30 mouse cellular contexts compared by ENCODE assay signal in the genomic region with DNA sequence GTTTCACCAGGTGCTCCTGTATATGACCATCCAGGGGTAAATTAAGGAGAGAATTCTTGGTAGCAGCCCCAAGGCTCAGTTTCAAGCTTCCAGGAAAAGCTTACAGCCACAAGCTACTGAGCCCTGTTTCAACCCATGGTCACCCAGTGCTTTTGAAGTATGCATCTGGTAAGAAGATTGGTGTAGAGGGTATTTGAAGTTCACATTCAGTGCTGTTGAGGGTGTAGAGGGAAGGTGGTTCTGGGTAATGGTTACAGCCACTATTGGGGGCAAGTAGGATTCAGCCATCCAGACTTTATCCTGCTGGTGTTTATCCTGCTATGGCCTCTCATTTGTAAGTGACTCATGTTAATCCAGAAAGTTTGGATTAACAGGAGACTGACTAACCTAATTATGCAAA. TPM values are rescaled to one million over a fixed set of nuclear protein-coding genes. Genes with fewer than 3 reads are reported as not detected.
DNase-seq lines count a peak whose midpoint lies in the region; ATAC-seq and TF ChIP-seq lines count a peak whose summit lies in the region.
"Had no signal": no experiment of that assay in that cellular context is flagged by ENCODE, and none has a peak within 500 bp of the region (broad histone marks: within the 10 kb centered on the region; RNA-seq: fewer than 3 reads in every experiment).

No protein-coding gene starts in this region.

- no peak for TF ChIP-seq EP300 in heart, adult 2 months (IDR thresholded peaks at IDR 0.05; ENCODE audit: insufficient read depth, low read depth, low read length)

- ATAC-seq in heart, embryonic 11.5 days (replicated peaks; ENCODE audit: insufficient number of reproducible peaks, low FRiP score, low TSS enrichment), result no peak
- no peak for ATAC-seq in hindbrain, embryonic 11.5 days (ENCODE audit: low FRiP score)
- ATAC-seq in hindbrain, embryonic 12.5 days (ENCODE audit: low FRiP score), result no peak
- no peak for ATAC-seq in limb, embryonic 13.5 days (ENCODE audit: low FRiP score, low read depth)
- ATAC-seq: CD4-positive, CD25-positive, alpha-beta regulatory T cell, adult 4 months; forebrain, embryonic 15.5 days; intestine, postnatal 0 days; liver, postnatal 0 days; midbrain, embryonic 13.5 days had no signal

- H3K36me3 ChIP-seq in heart, embryonic 11.5 days (ENCODE audit: control insufficient read depth, insufficient read depth, low read length), result no peaks in the 10 kb centered on the region
- H3K36me3 ChIP-seq in heart, adult 2 months (ENCODE audit: control insufficient read depth, insufficient read depth, low read length), result no peaks in the 10 kb centered on the region
- H3K36me3 ChIP-seq in hindbrain, embryonic 11.5 days (ENCODE audit: control insufficient read depth, insufficient read depth, low read length), result no peaks in the 10 kb centered on the region
- no peaks in the 10 kb centered on the region for H3K36me3 ChIP-seq in hindbrain, embryonic 12.5 days
- no peaks in the 10 kb centered on the region for H3K36me3 ChIP-seq in limb, embryonic 13.5 days
- H3K36me3 ChIP-seq: embryonic facial prominence, embryonic 10.5 days; forebrain, embryonic 15.5 days; hindbrain, embryonic 10.5 days; midbrain, embryonic 13.5 days had no signal

- H3K4me1 ChIP-seq in heart, embryonic 11.5 days (ENCODE audit: control insufficient read depth, insufficient read depth, low read length), result peaks cover 11% of the 10 kb centered on the region; the same call in 1 of the 2 replicates
- H3K4me1 ChIP-seq in heart, adult 2 months (ENCODE audit: control insufficient read depth, insufficient read depth, low read length), result no peaks in the 10 kb centered on the region
- no peaks in the 10 kb centered on the region for H3K4me1 ChIP-seq in hindbrain, embryonic 11.5 days (replicated peaks; ENCODE audit: control insufficient read depth, insufficient read depth, low read length)
- no peaks in the 10 kb centered on the region for H3K4me1 ChIP-seq in hindbrain, embryonic 12.5 days
- peaks cover 30% of the 10 kb centered on the region for H3K4me1 ChIP-seq in limb, embryonic 13.5 days
- H3K4me1 ChIP-seq: embryonic facial prominence, embryonic 10.5 days; hindbrain, embryonic 10.5 days; midbrain, embryonic 13.5 days had no signal

- TF ChIP-seq POLR2A in heart, adult 2 months (IDR thresholded peaks at IDR 0.05; ENCODE audit: insufficient read depth, low read depth, low read length), result no peak

- peak overlapping the region; percentile 89; the same call in 1 of the 2 replicates for H3K9ac ChIP-seq in heart, embryonic 11.5 days (ENCODE audit: low read depth, low read length)
- no peak overlapping the region for H3K9ac ChIP-seq in heart, adult 2 months (ENCODE audit: low read depth, low read length)
- H3K9ac ChIP-seq in hindbrain, embryonic 11.5 days (ENCODE audit: low read depth, low read length), result no peak overlapping the region
- no peak overlapping the region for H3K9ac ChIP-seq in hindbrain, embryonic 12.5 days
- H3K9ac ChIP-seq in limb, embryonic 13.5 days, result peak overlapping the region; percentile 86
- H3K9ac ChIP-seq: forebrain, embryonic 15.5 days; liver, postnatal 0 days; midbrain, embryonic 13.5 days had no signal

- DNase-seq in heart, adult 2 months, result no peak
- DNase-seq in hindbrain, embryonic 11.5 days (ENCODE audit: low spot score), result peak; percentile 37
- peak; percentile 64 for DNase-seq in forelimb bud, embryonic 11.5 days (ENCODE audit: low read depth, low spot score)
- no peak for DNase-seq in left cerebral cortex, adult 18-20 months (ENCODE audit: low spot score in 2 of 2)
- DNase-seq: adrenal gland, postnatal 14 days; cerebellum, adult 9-10 months; gastrocnemius, postnatal 10 days; kidney, postnatal 25 days; layer of hippocampus, postnatal 36 days; liver, postnatal 0 days; thymus, adult 2 months; thymus, postnatal 4 days had no signal

- H3K4me3 ChIP-seq in heart, embryonic 11.5 days (ENCODE audit: low read depth, low read length), result no peak overlapping the region
- no peak overlapping the region for H3K4me3 ChIP-seq in heart, adult 2 months
- no peak overlapping the region for H3K4me3 ChIP-seq in hindbrain, embryonic 11.5 days (ENCODE audit: low read depth, low read length)
- no peak overlapping the region for H3K4me3 ChIP-seq in hindbrain, embryonic 12.5 days
- peak overlapping the region; percentile 51 for H3K4me3 ChIP-seq in limb, embryonic 13.5 days
- H3K4me3 ChIP-seq: embryonic facial prominence, embryonic 10.5 days; forebrain, embryonic 15.5 days; hindbrain, embryonic 10.5 days; midbrain, embryonic 13.5 days had no signal

- no peak for TF ChIP-seq CTCF in heart, adult 2 months (IDR thresholded peaks at IDR 0.05)

- H3K4me2 ChIP-seq in heart, embryonic 11.5 days, result peak overlapping the region; percentile 86
- no peak overlapping the region for H3K4me2 ChIP-seq in hindbrain, embryonic 11.5 days (replicated peaks; ENCODE audit: low read depth, low read length)
- H3K4me2 ChIP-seq in hindbrain, embryonic 12.5 days (replicated peaks), result no peak overlapping the region
- H3K4me2 ChIP-seq in limb, embryonic 13.5 days (replicated peaks), result peak overlapping the region; percentile 66
- H3K4me2 ChIP-seq: forebrain, embryonic 15.5 days; liver, embryonic 11.5 days; midbrain, embryonic 13.5 days had no signal

- no peaks in the 10 kb centered on the region for H3K9me3 ChIP-seq in heart, embryonic 11.5 days (replicated peaks; ENCODE audit: control insufficient read depth, low read length)
- H3K9me3 ChIP-seq in hindbrain, embryonic 11.5 days (ENCODE audit: control insufficient read depth, low read length), result no peaks in the 10 kb centered on the region
- 0 out of 2 replicates have a peak, but pooled peaks cover 5% of the 10 kb centered on the region for H3K9me3 ChIP-seq in hindbrain, embryonic 12.5 days (replicated peaks)
- peaks cover 6% of the 10 kb centered on the region; the same call in 1 of the 2 replicates for H3K9me3 ChIP-seq in limb, embryonic 13.5 days
- H3K9me3 ChIP-seq: embryonic facial prominence, embryonic 10.5 days; forebrain, embryonic 15.5 days; hindbrain, embryonic 10.5 days; midbrain, embryonic 13.5 days had no signal

- H3K79me2 ChIP-seq in heart, adult 2 months (replicated peaks; ENCODE audit: control insufficient read depth, insufficient read depth, low read length), result no peaks in the 10 kb centered on the region

- peaks cover 52% of the 10 kb centered on the region for H3K27me3 ChIP-seq in heart, embryonic 11.5 days (ENCODE audit: control insufficient read depth, insufficient read depth, low read length)
- peaks cover 11% of the 10 kb centered on the region for H3K27me3 ChIP-seq in heart, adult 2 months (ENCODE audit: control insufficient read depth, insufficient read depth, low read length)
- peaks cover 92% of the 10 kb centered on the region for H3K27me3 ChIP-seq in hindbrain, embryonic 11.5 days (ENCODE audit: control insufficient read depth, insufficient read depth, low read length)
- peaks cover 100% of the 10 kb centered on the region for H3K27me3 ChIP-seq in hindbrain, embryonic 12.5 days
- peaks cover 96% of the 10 kb centered on the region for H3K27me3 ChIP-seq in limb, embryonic 13.5 days

- H3K27ac ChIP-seq in heart, embryonic 11.5 days (ENCODE audit: low read depth, low read length), result peak overlapping the region; percentile 86; the same call in 1 of the 2 replicates
- no peak overlapping the region for H3K27ac ChIP-seq in heart, adult 2 months
- H3K27ac ChIP-seq in hindbrain, embryonic 11.5 days (ENCODE audit: low read depth, low read length), result no peak overlapping the region
- H3K27ac ChIP-seq in hindbrain, embryonic 12.5 days, result no peak overlapping the region
- H3K27ac ChIP-seq in limb, embryonic 13.5 days, result peak overlapping the region; percentile 94
- H3K27ac ChIP-seq: embryonic facial prominence, embryonic 10.5 days; forebrain, embryonic 15.5 days; hindbrain, embryonic 10.5 days; midbrain, embryonic 13.5 days had no signal

- intact Hi-C loops in heart, adult 2 months (cut with DNase I), result no loop called here

RNA-seq across cellular contexts. Expression of a gene that starts 26.0 kb away (rescaled TPM):
- polyA plus RNA-seq in heart, embryonic 11.5 days (2014; fragmentation: Nextera tagmentation; extraction: Ambion mirVana), result 40.1 and 41.1 TPM in 2 replicates
- total RNA-seq in heart, adult 2 months (2021), result 10 to 100 TPM; 22.6 to 36.9 TPM
- 26.5 and 27.0 TPM in 2 replicates for polyA plus RNA-seq in heart, adult 2 months (2012; rRNA removed)
- not detected in 2 replicates for polyA plus RNA-seq in hindbrain, embryonic 11.5 days (2014; fragmentation: Nextera tagmentation; extraction: Ambion mirVana)
- polyA plus RNA-seq in hindbrain, embryonic 12.5 days (2016; fragmentation: Nextera tagmentation; extraction: Ambion mirVana), result 0.09 and 0.13 TPM in 2 replicates
- polyA plus RNA-seq in limb, embryonic 13.5 days (2015; fragmentation: Nextera tagmentation; extraction: Ambion mirVana), result 34.8 and 51.5 TPM in 2 replicates
- total RNA-seq in left cerebral cortex, adult 18-20 months (2021), result not detected
- total RNA-seq: granulocyte monocyte progenitor cell, adult 5-6 weeks; layer of hippocampus, adult 8-10 months; layer of hippocampus, postnatal 36 days; left cerebral cortex, postnatal 14 days; megakaryocyte progenitor cell, adult 5-6 weeks; monocyte, adult 5-6 weeks; neutrophil, adult 5-6 weeks had no signal
- polyA plus RNA-seq: CD4-positive, CD25-positive, alpha-beta regulatory T cell, adult 4 months; forebrain, embryonic 15.5 days; hindbrain, embryonic 10.5 days; intestine, postnatal 0 days; kidney, embryonic 14.5 days; liver, postnatal 0 days; midbrain, embryonic 13.5 days; small intestine, adult 2 months had no signal

Comparison
In these comparisons a context has a peak if more than half of its experiments do, and no peak if none do; other contexts are left out.
1. H3K27ac ChIP-seq: peak in heart, embryonic 11.5 days (single experiment) and limb, embryonic 13.5 days (single experiment); none in heart, adult 2 months (single experiment), hindbrain, embryonic 11.5 days (single experiment) and hindbrain, embryonic 12.5 days (single experiment).
2. H3K9ac ChIP-seq: peak in heart, embryonic 11.5 days (single experiment) and limb, embryonic 13.5 days (single experiment); none in heart, adult 2 months (single experiment), hindbrain, embryonic 11.5 days (single experiment) and hindbrain, embryonic 12.5 days (single experiment).
3. H3K4me2 ChIP-seq: peak in heart, embryonic 11.5 days (single experiment) and limb, embryonic 13.5 days (single experiment); none in hindbrain, embryonic 11.5 days (single experiment) and hindbrain, embryonic 12.5 days (single experiment).
4. DNase-seq: peak in hindbrain, embryonic 11.5 days (single experiment) and forelimb bud, embryonic 11.5 days (single experiment); none in heart, adult 2 months (0 of 2) and left cerebral cortex, adult 18-20 months (0 of 2).
5. RNA of a gene that starts 26.0 kb away (polyA plus RNA-seq): 34.8 to 51.5 TPM in limb, embryonic 13.5 days, 40.1 to 41.1 TPM in heart, embryonic 11.5 days and 26.5 to 27.0 TPM in heart, adult 2 months; 0.09 to 0.13 TPM in hindbrain, embryonic 12.5 days and not detected in hindbrain, embryonic 11.5 days; every median in the first group is over 10 times any median in the second.